Mouse (Mus musculus): ENCODE measurements around the gene Lypd8.

DNA sequence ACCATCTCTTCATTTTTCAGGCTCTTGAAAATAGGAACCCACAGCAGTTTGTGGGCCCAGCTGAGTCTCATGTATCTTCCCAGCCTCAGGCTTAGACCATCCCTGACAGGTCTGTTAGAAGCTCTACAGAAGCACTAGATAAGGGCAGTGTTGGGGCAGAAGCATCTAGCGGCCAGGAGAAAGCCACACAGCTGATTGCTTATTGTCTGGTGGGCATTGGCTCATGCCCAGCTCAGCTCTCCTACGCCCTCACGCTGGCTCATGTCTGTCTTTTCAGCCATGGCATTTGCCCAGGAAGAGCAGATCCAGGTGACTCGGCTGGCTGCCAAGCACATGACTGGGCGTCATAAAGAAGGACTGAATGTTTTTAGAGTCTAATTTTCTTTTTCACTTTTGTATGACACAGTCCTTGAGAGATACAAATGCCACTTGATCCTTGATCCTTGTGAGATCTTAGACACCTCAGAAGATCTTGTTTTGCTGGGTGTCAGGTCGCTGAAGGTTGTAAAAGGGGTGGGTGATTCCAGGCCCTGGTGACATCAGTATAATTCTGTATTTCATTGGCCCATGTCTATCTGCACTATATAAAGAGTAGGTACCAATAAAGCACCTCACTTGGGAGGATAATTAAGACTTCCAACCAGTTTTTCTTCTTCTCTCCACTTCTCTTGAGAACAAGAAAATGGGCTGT is 20.9 kb upstream of the Lypd8 start:
- TF ChIP-seq POLR2A (IDR thresholded peaks at IDR 0.05; ENCODE audit: extremely low read depth, insufficient read depth, low read length) (no peak), CTCF (IDR thresholded peaks at IDR 0.05; ENCODE audit: low read depth, low read length) (no peak)
